Mouse (Mus musculus) midbrain, embryonic 14.5 days (tissue): Measurements from ENCODE around the gene Snx33. TPM values are rescaled to one million over a fixed set of nuclear protein-coding genes. Genes with fewer than 3 reads are reported as not detected.

Experiments used
- ATAC-seq: fragments of 200-750 bp; cut with Nextera tagmentation; 2 replicates; pipeline ENCODE4 v1.8.0; 2017; ENCODE audit warnings: moderate number of reproducible peaks, moderate library complexity; ENCODE audit not compliant: low FRiP score, low TSS enrichment
- DNase-seq: peaks from one replicate; pipeline ENCODE4 v3.0.0-alpha.2; 2015
- H3K27ac ChIP-seq: fragments of 300-500 bp; sonication (generic); replicated peaks from 2 replicates; pipeline ENCODE4 v1.5.1; 2014; ENCODE audit warnings: mild to moderate bottlenecking, low read depth, low read length, moderate library complexity
- H3K27me3 ChIP-seq: fragments of 300-500 bp; sonication (generic); 2 replicates; pipeline ENCODE4 v1.6.1; 2014; ENCODE audit warnings: low read length, control low read depth, mixed read lengths; ENCODE audit not compliant: control insufficient read depth, insufficient read depth
- H3K36me3 ChIP-seq: fragments of 300-500 bp; sonication (generic); 2 replicates; pipeline ENCODE4 v1.6.1; 2014; ENCODE audit warnings: low read length, control low read depth; ENCODE audit not compliant: control insufficient read depth, insufficient read depth
- H3K4me1 ChIP-seq: fragments of 300-500 bp; sonication (generic); 2 replicates; pipeline ENCODE4 v1.6.1; 2014; ENCODE audit warnings: mild to moderate bottlenecking, antibody characterized with exemption, low read length, control low read depth; ENCODE audit not compliant: control insufficient read depth, insufficient read depth
- H3K4me2 ChIP-seq: fragments of 300-500 bp; sonication (generic); 2 replicates; pipeline ENCODE4 v1.6.1; 2014; ENCODE audit warnings: mild to moderate bottlenecking, low read length, moderate library complexity
- H3K4me3 ChIP-seq: fragments of 300-500 bp; sonication (generic); replicated peaks from 2 replicates; pipeline ENCODE4 v1.5.1; 2014; ENCODE audit warnings: low read depth, low read length
- H3K9ac ChIP-seq: fragments of 300-500 bp; sonication (generic); replicated peaks from 2 replicates; pipeline ENCODE4 v1.6.1; 2014; ENCODE audit warnings: mild to moderate bottlenecking, low read length, moderate library complexity
- H3K9me3 ChIP-seq: fragments of 300-500 bp; sonication (generic); 2 replicates; pipeline ENCODE4 v1.6.1; 2016; ENCODE audit warnings: low read length, control low read depth, mixed read lengths; ENCODE audit not compliant: control insufficient read depth
- WGBS: fragments of 180-500 bp; shearing (Covaris S2); extraction: QIAGEN DNeasy Blood & Tissue Kit; methylation state at CpG from one replicate; pipeline ENCODE4 v1.1.7; 2014; 5-methylcytosine and 5-hydroxymethylcytosine counted together
- polyA plus RNA-seq: library from polyadenylated mRNA; unstranded; fragments of >200 nt; fragmentation: Nextera tagmentation; extraction: Ambion mirVana; gene quantifications from 2 replicates; pipeline ENCODE4 v1.2.1, GENCODE M21; 2014

The Snx33 gene
- polyA plus RNA-seq, 1 experiment from 2014 or later: 2.5 TPM

GRCm38 (mm10) chr9:56890522-56891250 is 37.5 kb downstream of the Snx33 start:
- no peak for ATAC-seq
- Histone ChIP-seq H3K4me3 (no peak overlapping the region), H3K36me3 (no peaks in the 10 kb centered on the region), H3K27me3 (no peaks in the 10 kb centered on the region), H3K27ac (no peak overlapping the region), H3K9me3 (no peaks in the 10 kb centered on the region), H3K4me2 (no peak overlapping the region; the same call in 1 of the 2 replicates), H3K4me1 (0 out of 2 replicates have a peak, but pooled peaks cover 7% of the 10 kb centered on the region), H3K9ac (no peak overlapping the region)
- no peak for DNase-seq
- 66% methylated on average over 11 of the region's 11 CpGs for WGBS

- peak overlapping the region; percentile 25 for H3K4me3 ChIP-seq
- H3K9me3 ChIP-seq: no peaks in the 10 kb centered on the region
- 0 out of 2 replicates have a peak, but pooled peaks cover 7% of the 10 kb centered on the region for H3K4me1 ChIP-seq
- 4% methylated on average over 14 of the region's 14 CpGs for WGBS
- peak overlapping the region; percentile 53 for H3K4me2 ChIP-seq
- H3K27me3 ChIP-seq: no peaks in the 10 kb centered on the region
- H3K27ac ChIP-seq: no peak overlapping the region
- 0 out of 2 replicates have a peak overlapping the region, but pooled peaks have one; percentile 26 for H3K9ac ChIP-seq
- ATAC-seq: peak; percentile 38; the same call in 1 of the 2 replicates
- DNase-seq: peak; percentile 96
- no peaks in the 10 kb centered on the region for H3K36me3 ChIP-seq
Observed at GRCm38 (mm10) chr9:56889817-56890216, 38.4 kb downstream of the Snx33 start.

- no peaks in the 10 kb centered on the region for H3K36me3 ChIP-seq
- H3K9me3 ChIP-seq: no peaks in the 10 kb centered on the region
- no peak overlapping the region for H3K27ac ChIP-seq
- 94% methylated on average over 16 of the region's 16 CpGs for WGBS
- H3K4me2 ChIP-seq: no peak overlapping the region
- H3K27me3 ChIP-seq: no peaks in the 10 kb centered on the region
- H3K4me1 ChIP-seq: 0 out of 2 replicates have a peak, but pooled peaks cover 7% of the 10 kb centered on the region
- H3K4me3 ChIP-seq: no peak overlapping the region
- DNase-seq (no peak), ATAC-seq (no peak)
- no peak overlapping the region for H3K9ac ChIP-seq
Observed at GRCm38 (mm10) chr9:56887581-56887980, 40.6 kb downstream of the Snx33 start.

GRCm38 (mm10) chr9:56886601-56887000 is 41.6 kb downstream of the Snx33 start:
- Histone ChIP-seq H3K27ac (no peak overlapping the region), H3K4me3 (no peak overlapping the region), H3K9me3 (no peaks in the 10 kb centered on the region), H3K4me1 (0 out of 2 replicates have a peak, but pooled peaks cover 4% of the 10 kb centered on the region), H3K9ac (no peak overlapping the region), H3K4me2 (no peak overlapping the region), H3K27me3 (no peaks in the 10 kb centered on the region), H3K36me3 (no peaks in the 10 kb centered on the region)
- DNase-seq (no peak), ATAC-seq (no peak)
- whole genome bisulfite sequencing: 93% methylated on average over 15 of the region's 15 CpGs

GRCm38 (mm10) chr9:56886113-56886512 is 42.1 kb downstream of the Snx33 start:
- Histone ChIP-seq H3K4me2 (no peak overlapping the region), H3K27me3 (no peaks in the 10 kb centered on the region), H3K4me3 (no peak overlapping the region), H3K9me3 (no peaks in the 10 kb centered on the region), H3K27ac (no peak overlapping the region), H3K4me1 (0 out of 2 replicates have a peak, but pooled peaks cover 3% of the 10 kb centered on the region), H3K36me3 (no peaks in the 10 kb centered on the region), H3K9ac (no peak overlapping the region)
- 65% methylated on average over 13 of the region's 13 CpGs for WGBS
- no peak for ATAC-seq
- DNase-seq: peak; percentile 58

- ATAC-seq (no peak), DNase-seq (no peak)
- no peaks in the 10 kb centered on the region for H3K9me3 ChIP-seq
- H3K27ac ChIP-seq: no peak overlapping the region
- no peak overlapping the region for H3K9ac ChIP-seq
- H3K4me2 ChIP-seq: no peak overlapping the region
- H3K4me1 ChIP-seq: no peaks in the 10 kb centered on the region
- H3K27me3 ChIP-seq: no peaks in the 10 kb centered on the region
- H3K4me3 ChIP-seq: no peak overlapping the region
- WGBS: 90% methylated on average over 4 of the region's 4 CpGs
- no peaks in the 10 kb centered on the region for H3K36me3 ChIP-seq
Observed at GRCm38 (mm10) chr9:56884328-56884727, 43.8 kb downstream of the Snx33 start.

GRCm38 (mm10) chr9:56883470-56883869 is 44.7 kb downstream of the Snx33 start:
- no peak for ATAC-seq

GRCm38 (mm10) chr9:56882818-56883217 is 45.4 kb downstream of the Snx33 start:
- H3K36me3 ChIP-seq: no peaks in the 10 kb centered on the region
- H3K4me3 ChIP-seq: no peak overlapping the region
- no peaks in the 10 kb centered on the region for H3K9me3 ChIP-seq
- H3K27me3 ChIP-seq: no peaks in the 10 kb centered on the region
- H3K9ac ChIP-seq: no peak overlapping the region
- H3K4me1 ChIP-seq: no peaks in the 10 kb centered on the region
- no peak overlapping the region for H3K27ac ChIP-seq
- DNase-seq: no peak
- no peak overlapping the region for H3K4me2 ChIP-seq
- ATAC-seq: no peak
- WGBS: 83% methylated on average over 12 of the region's 12 CpGs

More at GRCm38 (mm10) chr9:56883470-56883869, 44.7 kb downstream of the Snx33 start:
- Histone ChIP-seq H3K27ac (no peak overlapping the region), H3K27me3 (no peaks in the 10 kb centered on the region), H3K4me1 (no peaks in the 10 kb centered on the region), H3K4me3 (no peak overlapping the region), H3K4me2 (no peak overlapping the region), H3K9ac (no peak overlapping the region), H3K36me3 (no peaks in the 10 kb centered on the region), H3K9me3 (no peaks in the 10 kb centered on the region)
- DNase-seq: no peak
- 87% methylated on average over 7 of the region's 7 CpGs for WGBS

GRCm38 (mm10) chr9:56882283-56882682 is 45.9 kb downstream of the Snx33 start:
- Histone ChIP-seq H3K9ac (no peak overlapping the region), H3K27ac (0 out of 2 replicates have a peak overlapping the region, but pooled peaks have one; percentile 8), H3K4me3 (no peak overlapping the region), H3K9me3 (no peaks in the 10 kb centered on the region), H3K27me3 (no peaks in the 10 kb centered on the region), H3K4me1 (no peaks in the 10 kb centered on the region), H3K36me3 (no peaks in the 10 kb centered on the region), H3K4me2 (no peak overlapping the region)
- no peak for ATAC-seq
- WGBS: 58% methylated on average over 4 of the region's 4 CpGs
- DNase-seq: no peak
